In the genomic region with DNA sequence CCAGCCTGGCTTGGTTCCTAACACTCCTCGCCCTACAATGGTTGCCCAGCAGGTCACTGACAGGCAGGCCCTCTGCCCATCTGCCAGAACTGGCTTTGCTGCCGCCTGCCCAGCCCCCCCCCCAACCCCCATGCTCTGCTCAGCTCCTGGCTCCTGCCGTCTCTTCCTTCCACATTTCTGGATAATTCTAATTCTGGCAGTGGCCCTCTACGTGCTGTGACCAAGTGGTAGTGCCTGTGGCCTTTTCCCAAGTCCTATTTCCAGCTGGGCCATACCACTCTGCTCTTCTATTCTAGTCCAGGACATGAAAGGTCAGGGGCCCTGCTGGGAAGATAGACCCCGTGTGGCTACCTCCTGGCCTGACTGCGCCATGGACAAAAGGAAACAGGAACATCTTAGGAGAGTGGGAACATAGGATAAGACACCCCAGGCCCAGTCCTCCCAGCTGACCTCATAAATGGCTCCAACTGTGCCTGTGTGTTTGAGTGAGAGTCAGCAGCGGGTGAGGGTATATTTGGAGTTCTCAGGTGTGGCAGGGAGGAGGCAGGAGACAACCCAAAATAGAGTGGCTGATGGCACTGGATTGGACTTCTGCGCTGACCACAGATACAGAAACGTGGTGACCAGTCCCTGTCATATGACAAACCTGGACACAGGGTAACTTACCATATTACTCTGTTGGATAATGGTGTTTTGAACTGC, we compare ENCODE assay signal across 16 mouse cellular contexts. TPM values are rescaled to one million over a fixed set of nuclear protein-coding genes. Genes with fewer than 3 reads are reported as not detected.
DNase-seq lines count a peak whose midpoint lies in the region; ATAC-seq lines count a peak whose summit lies in the region.
"Had no signal": no experiment of that assay in that cellular context is flagged by ENCODE, and none has a peak within 500 bp of the region (broad histone marks: within the 10 kb centered on the region; RNA-seq: fewer than 3 reads in every experiment).

No protein-coding gene starts in this region.

- 79% methylated on average over 9 of the region's 9 CpGs for WGBS in liver, embryonic 11.5 days

- no peak overlapping the region for H3K9ac ChIP-seq in liver, embryonic 11.5 days (ENCODE audit: low read depth, low read length)
- H3K9ac ChIP-seq: limb, embryonic 13.5 days; neural tube, embryonic 15.5 days had no signal

- peak; percentile 65 for DNase-seq in gastrocnemius, adult 18-20 months (ENCODE audit: low spot score)
- DNase-seq in gastrocnemius, postnatal 14 days = no peak
- peak; percentile 88 for DNase-seq in left cerebral cortex, postnatal 4 days
- DNase-seq in left cerebral cortex, postnatal 10 days (ENCODE audit: extremely low spot score in 1 of 2, low spot score in 2 of 2) = no peak
- peak; percentile 38 for DNase-seq in heart, adult 8-10 months (ENCODE audit: low spot score)
- DNase-seq in testis, postnatal 10 days (ENCODE audit: low spot score) = no peak
- no peak for DNase-seq in liver, embryonic 11.5 days (ENCODE audit: low spot score)
- no peak for DNase-seq in urinary bladder, adult 18-20 months (ENCODE audit: low spot score in 2 of 2)
- DNase-seq: kidney, adult 8-10 months; kidney, postnatal 36 days; retina, postnatal 1 day; thymus, adult 2 months had no signal

- intact Hi-C loops in gastrocnemius, postnatal 14 days (cut with DNase I; ENCODE audit: low total_unique reads) = no loop called here
- intact Hi-C loops in left cerebral cortex, postnatal 4 days (cut with DNase I) = no loop called here
- intact Hi-C loops in left cerebral cortex, postnatal 10 days (cut with DNase I) = no loop called here

- H3K27me3 ChIP-seq in liver, embryonic 11.5 days (replicated peaks; ENCODE audit: control insufficient read depth, insufficient read depth, low read length) = no peaks in the 10 kb centered on the region
- H3K27me3 ChIP-seq: CH12.LX had no signal

- no peaks in the 10 kb centered on the region for H3K36me3 ChIP-seq in liver, embryonic 11.5 days (ENCODE audit: control insufficient read depth, insufficient read depth, low read length)
- H3K36me3 ChIP-seq: limb, embryonic 13.5 days; neural tube, embryonic 15.5 days had no signal

- no peak overlapping the region for H3K4me2 ChIP-seq in liver, embryonic 11.5 days
- H3K4me2 ChIP-seq: limb, embryonic 13.5 days; neural tube, embryonic 15.5 days had no signal

- H3K27ac ChIP-seq in liver, embryonic 11.5 days (ENCODE audit: low read depth, low read length) = no peak overlapping the region
- H3K27ac ChIP-seq: limb, embryonic 13.5 days; neural tube, embryonic 15.5 days had no signal

- no peak overlapping the region for H3K4me3 ChIP-seq in liver, embryonic 11.5 days (ENCODE audit: low read depth, low read length)
- H3K4me3 ChIP-seq: limb, embryonic 13.5 days; neural tube, embryonic 15.5 days had no signal

- H3K9me3 ChIP-seq in liver, embryonic 11.5 days (ENCODE audit: control insufficient read depth, low read length) = no peaks in the 10 kb centered on the region
- H3K9me3 ChIP-seq: neural tube, embryonic 15.5 days had no signal

- H3K4me1 ChIP-seq in liver, embryonic 11.5 days (replicated peaks; ENCODE audit: control insufficient read depth, insufficient read depth, low read length) = no peaks in the 10 kb centered on the region
- H3K4me1 ChIP-seq: limb, embryonic 13.5 days; neural tube, embryonic 15.5 days had no signal

- ATAC-seq in liver, embryonic 11.5 days (replicated peaks; ENCODE audit: low FRiP score) = no peak

RNA-seq across cellular contexts. Expression of a gene that starts 14.5 kb away (rescaled TPM):
- total RNA-seq in gastrocnemius, adult 18-20 months (2021) = 1 to 10 TPM; 4.5 TPM
- under 1 TPM; 0.29 to 0.35 TPM for total RNA-seq in gastrocnemius, postnatal 14 days (2021)
- total RNA-seq in left cerebral cortex, postnatal 4 days (2021) = under 1 TPM in 1 of 2 experiments, not detected in 1; 0.24 TPM
- under 1 TPM; 0.17 to 0.18 TPM for total RNA-seq in left cerebral cortex, postnatal 10 days (2021)
- 10 to 100 TPM; 26.0 to 49.4 (median 32.2) TPM for total RNA-seq in heart, adult 8-10 months (2022)
- 1.5 and 1.7 TPM in 2 replicates for polyA plus RNA-seq in liver, embryonic 11.5 days (2014; fragmentation: Nextera tagmentation; extraction: Ambion mirVana)
- total RNA-seq: CH12.LX had no signal
- polyA plus RNA-seq: liver, embryonic 16.5 days had no signal

Comparison
In these comparisons a context has a peak if more than half of its experiments do, and no peak if none do; other contexts are left out.
1. DNase-seq: peak in gastrocnemius, adult 18-20 months (single experiment), left cerebral cortex, postnatal 4 days (single experiment) and heart, adult 8-10 months (single experiment); none in gastrocnemius, postnatal 14 days (single experiment), left cerebral cortex, postnatal 10 days (0 of 2), testis, postnatal 10 days (single experiment), liver, embryonic 11.5 days (single experiment) and urinary bladder, adult 18-20 months (0 of 2).
2. RNA of a gene that starts 14.5 kb away (total RNA-seq): 26.0 to 49.4 TPM in heart, adult 8-10 months; 4.5 TPM in gastrocnemius, adult 18-20 months, 0.29 to 0.35 TPM in gastrocnemius, postnatal 14 days, 0.24 TPM in left cerebral cortex, postnatal 4 days and 0.17 to 0.18 TPM in left cerebral cortex, postnatal 10 days; every median in the first group is over 4 times any median in the second.